Mouse (Mus musculus): ENCODE data around the gene Pitpnm2.

DNA sequence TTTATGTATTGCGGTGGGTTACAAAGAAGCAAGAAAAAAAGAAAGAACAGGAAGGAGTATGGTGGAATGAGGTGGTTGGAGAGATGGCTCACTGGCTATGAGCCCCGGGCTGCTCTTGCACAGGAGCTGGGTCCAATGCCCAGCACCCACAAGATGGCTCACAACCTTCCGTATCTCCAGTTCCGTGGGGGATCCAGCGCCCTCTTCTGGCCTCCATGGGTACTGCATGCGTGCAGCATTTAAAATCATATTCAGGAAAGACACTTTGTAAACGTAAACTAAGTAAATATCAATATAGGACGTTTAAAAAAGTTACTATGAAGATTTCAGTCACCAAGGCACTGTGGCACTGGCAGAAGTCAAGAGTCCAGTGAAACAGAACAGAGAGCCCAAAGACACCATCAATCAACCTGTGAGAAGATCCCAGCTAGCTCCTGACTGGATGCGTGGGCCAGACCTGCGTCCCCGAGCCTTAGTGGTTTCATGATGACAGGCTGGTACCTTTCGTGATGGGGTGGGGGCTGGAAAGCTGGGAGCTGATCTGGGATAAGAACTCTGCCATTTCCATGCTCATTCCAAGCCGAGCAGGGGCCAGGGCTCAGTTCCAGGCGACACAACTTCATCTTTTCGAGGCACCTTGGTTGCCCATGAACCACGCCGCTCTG is 138.4 kb downstream of the Pitpnm2 start:
- TF ChIP-seq CTCF (conservative IDR thresholded peaks at IDR 0.05; ENCODE audit: insufficient read depth, insufficient read length, low read depth, low read length) = peak; percentile 86
- no peak for TF ChIP-seq POLR2A (IDR thresholded peaks at IDR 0.05; ENCODE audit: low read depth, low read length)
